Mouse (Mus musculus) cerebellum, adult 2 months (tissue): Measurements from ENCODE around the gene Mgat4c. TPM values are rescaled to one million over a fixed set of nuclear protein-coding genes. Genes with fewer than 3 reads are reported as not detected.
"Not testable (repeated sequence)": the region's sequence is repeated elsewhere in the genome, so short reads cannot be mapped to it uniquely, and the experiment has no call there.

Source experiments
- DNase-seq, 2 experiments: peaks; one replicate each; pipeline ENCODE4 v3.0.0; 2021
- H3K27ac ChIP-seq: fragments of 200-500 bp; 2 replicates; pipeline ENCODE4 v1.5.1; 2012; ENCODE audit warnings: low read length, control low read depth, inconsistent platforms; ENCODE audit not compliant: insufficient read depth
- H3K27me3 ChIP-seq: fragments of 200-500 bp; 2 replicates; pipeline ENCODE4 v1.6.1; 2012; ENCODE audit warnings: inconsistent platforms, mild to moderate bottlenecking, low read length, moderate library complexity; ENCODE audit not compliant: control insufficient read depth, insufficient read depth
- H3K4me1 ChIP-seq: fragments of 200-500 bp; 2 replicates; pipeline ENCODE4 v1.6.1; 2011; ENCODE audit warnings: low read length; ENCODE audit not compliant: control insufficient read depth, insufficient read depth
- H3K4me3 ChIP-seq: fragments of 200-500 bp; replicated peaks from 2 replicates; pipeline ENCODE3; 2011; ENCODE audit warnings: mild to moderate bottlenecking, low read depth, low read length, control low read depth; ENCODE audit not compliant: insufficient read depth
- CTCF ChIP-seq: fragments of 200-500 bp; IDR thresholded peaks from 2 replicates; pipeline ENCODE4 v1.5.1; 2011; ENCODE audit warnings: low read depth, mild to moderate bottlenecking, control low read depth, low read length, moderate library complexity, borderline replicate concordance; ENCODE audit not compliant: insufficient read depth
- POLR2A ChIP-seq: fragments of 200-500 bp; IDR thresholded peaks from 2 replicates; pipeline ENCODE4 v1.6.1; 2011; ENCODE audit warnings: low read length, control low read depth, borderline replicate concordance; ENCODE audit not compliant: insufficient read depth
- WGBS: fragments of 180-500 bp; shearing (Covaris S2); methylation state at CpG from one replicate; pipeline ENCODE4 v1.1.7; 2018; 5-methylcytosine and 5-hydroxymethylcytosine counted together
- polyA plus RNA-seq: library from polyadenylated mRNA; depleted of rRNA; stranded (reverse); fragments of >200 nt; gene quantifications from 2 replicates; pipeline ENCODE4 v1.2.3, GENCODE M21; 2012

The Mgat4c gene
- polyA plus RNA-seq, 1 experiment = 3.5 TPM

GRCm38 (mm10) chr10:102365685-102366381 is 684.5 kb downstream of the Mgat4c start:
- WGBS = 30% methylated on average over 5 of the region's 5 CpGs
- H3K4me3 ChIP-seq = no peak overlapping the region
- no peak for DNase-seq
- H3K27me3 ChIP-seq = no peaks in the 10 kb centered on the region
- H3K4me1 ChIP-seq = no peaks in the 10 kb centered on the region
- no peak overlapping the region for H3K27ac ChIP-seq
- TF ChIP-seq POLR2A (no peak), CTCF (no peak)

GRCm38 (mm10) chr10:102370576-102370975 is 689.3 kb downstream of the Mgat4c start:
- DNase-seq = no peak
- no peaks in the 10 kb centered on the region for H3K4me1 ChIP-seq
- no peak overlapping the region for H3K27ac ChIP-seq
- no peaks in the 10 kb centered on the region for H3K27me3 ChIP-seq
- no peak overlapping the region for H3K4me3 ChIP-seq
- WGBS = 91% methylated on average over 1 of the region's 1 CpGs
- TF ChIP-seq CTCF = no peak
- no peak for TF ChIP-seq POLR2A

DNA sequence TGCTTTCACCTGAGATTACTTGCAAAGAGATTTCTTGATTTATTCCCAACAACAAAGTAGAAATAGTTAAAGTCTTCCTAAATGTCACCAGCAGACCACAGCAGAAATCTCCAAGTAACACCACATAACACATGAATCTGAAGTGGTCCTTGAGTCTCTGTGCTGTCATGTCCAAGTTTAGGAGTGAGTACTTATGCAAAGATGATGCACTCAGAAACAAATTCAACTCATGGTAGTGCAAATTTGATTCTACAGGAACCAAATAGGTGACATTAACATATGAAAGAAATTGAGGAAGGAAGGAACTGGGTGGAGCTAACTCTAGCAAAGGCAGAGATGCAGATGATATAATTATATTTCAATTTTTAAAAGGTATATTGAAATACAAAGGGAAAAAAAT is 690.8 kb downstream of the Mgat4c start:
- Histone ChIP-seq H3K4me1 (no peaks in the 10 kb centered on the region), H3K4me3 (no peak overlapping the region), H3K27me3 (no peaks in the 10 kb centered on the region), H3K27ac (no peak overlapping the region)
- TF ChIP-seq CTCF = no peak
- no peak for TF ChIP-seq POLR2A
- no peak for DNase-seq

DNA sequence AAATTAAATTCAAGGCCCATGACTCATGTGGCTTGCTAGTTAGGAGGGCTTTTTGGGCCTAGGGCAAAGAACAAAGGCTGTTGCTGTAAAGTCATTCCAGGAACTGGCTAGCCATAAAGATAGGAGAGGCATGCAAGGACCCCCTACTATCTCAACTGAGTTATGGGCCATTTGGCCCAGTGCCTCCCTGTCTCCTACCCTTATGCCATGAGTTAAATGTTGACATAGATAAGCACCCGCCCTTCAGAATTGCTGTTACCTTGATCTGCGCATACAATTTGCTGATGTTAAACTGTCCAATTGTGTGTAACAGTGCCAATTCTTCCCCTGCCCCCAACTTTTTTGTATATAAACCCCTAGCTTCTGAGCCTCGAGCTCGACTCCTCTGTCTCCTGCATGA is 692.8 kb downstream of the Mgat4c start:
- Histone ChIP-seq H3K4me3 (no peak overlapping the region), H3K27me3 (no peaks in the 10 kb centered on the region), H3K27ac (no peak overlapping the region), H3K4me1 (no peaks in the 10 kb centered on the region)
- TF ChIP-seq CTCF (no peak), POLR2A (no peak)
- no peak for DNase-seq
- WGBS = 88% methylated on average over 4 of the region's 4 CpGs

DNA sequence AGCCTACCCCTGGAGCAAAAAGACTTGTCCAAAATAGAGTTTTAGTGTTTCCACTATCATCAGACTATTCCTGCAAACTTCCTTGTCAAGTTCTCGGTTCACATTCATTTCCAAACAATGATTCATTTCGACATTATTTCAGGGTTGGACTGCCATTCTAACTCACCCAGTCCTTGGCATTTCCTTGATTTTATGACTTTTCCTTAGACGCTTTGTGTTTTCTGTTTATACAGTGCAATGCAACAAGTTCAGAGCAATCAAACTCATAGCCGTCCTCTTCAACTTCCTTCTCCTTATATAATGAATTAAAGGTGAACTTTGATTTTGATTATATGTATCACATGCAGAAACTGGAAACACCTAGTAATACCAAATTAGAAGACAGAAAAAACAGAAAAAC is 696.1 kb downstream of the Mgat4c start:
- H3K4me3 ChIP-seq = no peak overlapping the region
- 90% methylated on average over 4 of the region's 4 CpGs for WGBS
- no peak for TF ChIP-seq CTCF
- TF ChIP-seq POLR2A = no peak
- H3K27me3 ChIP-seq = no peaks in the 10 kb centered on the region
- no peak for DNase-seq
- H3K4me1 ChIP-seq = no peaks in the 10 kb centered on the region
- H3K27ac ChIP-seq = no peak overlapping the region

DNA sequence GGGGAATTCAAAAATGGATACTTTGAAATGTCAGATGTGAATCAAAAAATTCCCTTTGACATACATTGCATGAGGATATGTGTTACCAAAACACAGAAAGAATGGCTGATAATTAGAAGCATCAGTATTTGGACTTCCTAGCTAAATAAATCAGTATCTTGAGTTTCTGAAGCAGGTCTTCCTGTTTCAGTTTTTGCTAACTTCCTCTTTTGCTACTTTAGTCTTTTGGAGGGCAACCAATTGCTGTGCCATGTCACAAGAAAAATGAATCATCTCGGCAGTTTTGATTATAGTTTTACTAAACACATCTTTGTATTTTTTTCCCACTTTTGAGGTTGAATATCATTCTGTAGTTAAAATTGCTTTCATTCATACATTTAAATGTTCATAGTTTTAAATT is 707.9 kb downstream of the Mgat4c start:
- DNase-seq = no peak
- Histone ChIP-seq H3K27ac (no peak overlapping the region), H3K4me1 (no peaks in the 10 kb centered on the region), H3K4me3 (no peak overlapping the region), H3K27me3 (no peaks in the 10 kb centered on the region)
- 80% methylated on average over 1 of the region's 1 CpGs for WGBS
- TF ChIP-seq POLR2A = no peak
- no peak for TF ChIP-seq CTCF

DNA sequence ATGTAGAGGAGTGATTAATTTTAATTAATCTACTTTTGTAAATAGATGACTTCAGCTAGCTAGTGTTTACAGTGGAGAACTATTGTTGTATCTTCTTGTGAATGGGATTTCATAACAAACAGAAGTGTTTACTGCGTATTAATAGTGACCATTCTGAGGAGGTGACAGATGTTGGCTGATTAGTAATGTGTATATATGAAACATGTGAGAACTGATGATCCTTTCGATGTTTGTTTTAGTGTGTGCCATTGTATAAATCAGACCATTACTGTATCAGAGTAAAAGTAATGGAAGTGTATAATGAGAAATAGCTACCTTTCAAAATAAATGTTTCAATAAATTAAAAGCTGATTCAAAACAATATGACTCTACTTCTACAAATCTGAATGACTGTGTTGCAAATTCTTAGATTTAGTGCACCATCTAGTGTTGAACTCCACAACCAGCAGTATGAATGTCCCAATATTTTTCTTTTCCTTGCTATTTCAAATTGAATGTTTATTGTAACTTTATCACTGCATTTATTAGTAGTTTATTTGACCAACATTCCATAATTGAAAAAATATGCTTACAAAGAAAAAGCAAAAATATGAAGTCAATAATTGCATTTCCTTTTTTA is 736.5 kb downstream of the Mgat4c start:
- DNase-seq = no peak
- TF ChIP-seq POLR2A = no peak
- TF ChIP-seq CTCF = 0 out of 2 replicates have a peak, but pooled peaks have one; percentile 10
- WGBS = 75% methylated on average over 2 of the region's 2 CpGs
- H3K4me1 ChIP-seq = no peaks in the 10 kb centered on the region
- no peak overlapping the region for H3K27ac ChIP-seq
- H3K27me3 ChIP-seq = no peaks in the 10 kb centered on the region
- H3K4me3 ChIP-seq = no peak overlapping the region

GRCm38 (mm10) chr10:102435048-102435447 is 753.8 kb downstream of the Mgat4c start:
- TF ChIP-seq CTCF = peak; percentile 27; the same call in 1 of the 2 replicates
- DNase-seq = peak; percentile 2 to 28
- not testable (repeated sequence) for H3K4me3 ChIP-seq, H3K4me1 ChIP-seq, H3K27ac ChIP-seq, H3K27me3 ChIP-seq
- WGBS = 5% methylated on average over 7 of the region's 7 CpGs

DNA sequence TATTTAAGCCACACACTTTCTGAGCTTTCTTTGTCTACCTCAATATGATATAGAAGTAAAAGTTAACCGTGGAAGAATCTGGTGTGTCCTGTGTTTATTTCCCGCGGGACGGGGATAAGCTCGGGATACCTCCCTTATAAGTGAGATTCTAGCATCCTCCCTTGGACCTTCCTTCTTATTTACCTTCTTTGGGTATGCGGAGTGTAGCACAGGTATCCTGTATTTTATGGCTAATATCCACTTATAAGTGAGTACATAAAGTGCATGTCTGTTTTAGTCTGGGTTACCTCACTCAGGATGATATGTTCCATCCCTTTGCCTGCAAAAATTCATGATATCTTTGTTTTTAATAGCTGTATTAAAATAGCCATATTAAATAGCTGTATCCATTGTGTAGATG is 754.2 kb downstream of the Mgat4c start:
- 31% methylated on average over 6 of the region's 6 CpGs for WGBS
- H3K27ac ChIP-seq = not testable (repeated sequence)

More for the DNA sequence above, 754.2 kb downstream of the Mgat4c start:
- not testable (repeated sequence) for DNase-seq, H3K4me3 ChIP-seq, H3K4me1 ChIP-seq, H3K27me3 ChIP-seq
